In the genomic region with DNA sequence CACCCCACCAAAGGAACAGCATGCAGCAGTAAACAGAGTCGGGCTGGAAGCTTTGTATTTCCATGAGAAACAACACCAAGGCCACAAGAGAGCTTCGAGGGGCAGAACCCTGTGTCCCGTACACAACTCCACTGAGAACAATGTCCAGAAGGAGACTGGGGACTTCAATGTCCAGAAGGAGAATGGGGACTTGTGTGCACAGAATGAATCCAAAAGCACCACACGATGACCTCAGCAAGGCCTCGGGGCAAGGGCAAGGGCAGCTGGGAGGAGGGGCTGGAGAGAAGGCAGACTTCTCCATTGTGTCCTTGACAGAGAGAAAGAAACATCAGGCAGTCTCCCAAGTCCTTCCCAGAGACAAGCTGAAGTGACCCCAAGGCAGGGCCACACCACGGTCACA, we compare ENCODE assay signal across 18 mouse cellular contexts. TPM values are rescaled to one million over a fixed set of nuclear protein-coding genes. Genes with fewer than 3 reads are reported as not detected.
DNase-seq lines count a peak whose midpoint lies in the region; ATAC-seq and TF ChIP-seq lines count a peak whose summit lies in the region.
"Had no signal": no experiment of that assay in that cellular context is flagged by ENCODE, and none has a peak within 500 bp of the region (broad histone marks: within the 10 kb centered on the region; RNA-seq: fewer than 3 reads in every experiment).

No protein-coding gene starts in this region.

- peak; percentile 34 for DNase-seq in hindbrain, embryonic 11.5 days (ENCODE audit: low spot score)
- no peak for DNase-seq in hindbrain, postnatal 0 days (ENCODE audit: low spot score)
- peak; percentile 52 for DNase-seq in ovary, postnatal 36 days (ENCODE audit: low spot score)
- DNase-seq in ovary, postnatal 10 days (ENCODE audit: low spot score) = no peak
- peak; percentile 92 for DNase-seq in brain, adult 2 months (ENCODE audit: low read depth, low spot score)
- DNase-seq in telencephalon, adult 2 months (ENCODE audit: low read depth, low spot score) = peak; percentile 82
- DNase-seq in stomach, postnatal 0 days (ENCODE audit: low spot score) = no peak
- DNase-seq: cerebellum, adult 8-10 months; gastrocnemius, postnatal 25 days; kidney, adult 18-20 months; liver, postnatal 0 days; thymus, postnatal 14 days had no signal

- H3K4me3 ChIP-seq in hindbrain, embryonic 11.5 days (ENCODE audit: low read depth, low read length) = no peak overlapping the region
- no peak overlapping the region for H3K4me3 ChIP-seq in hindbrain, postnatal 0 days (ENCODE audit: low read length)
- H3K4me3 ChIP-seq in stomach, postnatal 0 days (ENCODE audit: low read depth, low read length) = no peak overlapping the region
- H3K4me3 ChIP-seq: embryonic facial prominence, embryonic 12.5 days; heart, embryonic 12.5 days; limb, embryonic 12.5 days had no signal

- H3K27ac ChIP-seq in hindbrain, embryonic 11.5 days (ENCODE audit: low read depth, low read length) = no peak overlapping the region
- no peak overlapping the region for H3K27ac ChIP-seq in hindbrain, postnatal 0 days
- no peak overlapping the region for H3K27ac ChIP-seq in stomach, postnatal 0 days (replicated peaks)
- H3K27ac ChIP-seq: embryonic facial prominence, embryonic 12.5 days; limb, embryonic 12.5 days; macrophage had no signal

- H3K9ac ChIP-seq in hindbrain, embryonic 11.5 days (ENCODE audit: low read depth, low read length) = no peak overlapping the region
- no peak overlapping the region for H3K9ac ChIP-seq in hindbrain, postnatal 0 days (replicated peaks; ENCODE audit: low read length)
- H3K9ac ChIP-seq in stomach, postnatal 0 days (ENCODE audit: low read length) = no peak overlapping the region
- H3K9ac ChIP-seq: embryonic facial prominence, embryonic 12.5 days; heart, embryonic 12.5 days; limb, embryonic 12.5 days; liver, postnatal 0 days had no signal

- no peaks in the 10 kb centered on the region for H3K9me3 ChIP-seq in hindbrain, embryonic 11.5 days (ENCODE audit: control insufficient read depth, low read length)
- H3K9me3 ChIP-seq in hindbrain, postnatal 0 days (ENCODE audit: low read length) = no peaks in the 10 kb centered on the region
- no peaks in the 10 kb centered on the region for H3K9me3 ChIP-seq in stomach, postnatal 0 days (ENCODE audit: control insufficient read depth, low read length)
- H3K9me3 ChIP-seq: embryonic facial prominence, embryonic 12.5 days; heart, embryonic 12.5 days; limb, embryonic 12.5 days had no signal

- 25% methylated on average over 6 of the region's 6 CpGs for WGBS in hindbrain, embryonic 11.5 days
- 31% methylated on average over 6 of the region's 6 CpGs for WGBS in hindbrain, postnatal 0 days
- 65% methylated on average over 6 of the region's 6 CpGs for WGBS in stomach, postnatal 0 days

- H3K4me1 ChIP-seq in hindbrain, embryonic 11.5 days (replicated peaks; ENCODE audit: control insufficient read depth, insufficient read depth, low read length) = peaks cover 3% of the 10 kb centered on the region; the same call in 1 of the 2 replicates
- peaks cover 17% of the 10 kb centered on the region for H3K4me1 ChIP-seq in hindbrain, postnatal 0 days (ENCODE audit: insufficient read depth, low read length)
- no peaks in the 10 kb centered on the region; the same call in 1 of the 2 replicates for H3K4me1 ChIP-seq in stomach, postnatal 0 days (replicated peaks; ENCODE audit: control insufficient read depth, insufficient read depth)
- H3K4me1 ChIP-seq: embryonic facial prominence, embryonic 12.5 days had no signal

- no peak overlapping the region for H3K4me2 ChIP-seq in hindbrain, embryonic 11.5 days (replicated peaks; ENCODE audit: low read depth, low read length)
- H3K4me2 ChIP-seq in hindbrain, postnatal 0 days (ENCODE audit: low read depth, low read length) = no peak overlapping the region
- H3K4me2 ChIP-seq in stomach, postnatal 0 days (replicated peaks; ENCODE audit: low read depth) = no peak overlapping the region
- H3K4me2 ChIP-seq: embryonic facial prominence, embryonic 12.5 days; heart, embryonic 12.5 days; limb, embryonic 12.5 days had no signal

- no peak for ATAC-seq in hindbrain, embryonic 11.5 days (ENCODE audit: low FRiP score)
- ATAC-seq in hindbrain, postnatal 0 days = no peak
- ATAC-seq in stomach, postnatal 0 days (ENCODE audit: low FRiP score, low TSS enrichment) = no peak
- ATAC-seq: liver, postnatal 0 days; midbrain, embryonic 16.5 days; Patski had no signal

- no peaks in the 10 kb centered on the region for H3K36me3 ChIP-seq in hindbrain, embryonic 11.5 days (ENCODE audit: control insufficient read depth, insufficient read depth, low read length)
- no peaks in the 10 kb centered on the region for H3K36me3 ChIP-seq in hindbrain, postnatal 0 days (ENCODE audit: insufficient read depth, low read length)
- no peaks in the 10 kb centered on the region for H3K36me3 ChIP-seq in stomach, postnatal 0 days (ENCODE audit: control insufficient read depth, insufficient read depth, low read length)
- H3K36me3 ChIP-seq: embryonic facial prominence, embryonic 12.5 days; heart, embryonic 12.5 days had no signal

- TF ChIP-seq EP300 in stomach, postnatal 0 days (optimal IDR thresholded peaks at IDR 0.05) = no peak

- TF ChIP-seq CTCF in hindbrain, postnatal 0 days (IDR thresholded peaks at IDR 0.05; ENCODE audit: low read depth) = no peak
- no peak for TF ChIP-seq CTCF in stomach, postnatal 0 days (IDR thresholded peaks at IDR 0.05; ENCODE audit: low read depth)

- no peaks in the 10 kb centered on the region; the same call in 1 of the 2 replicates for H3K27me3 ChIP-seq in hindbrain, embryonic 11.5 days (ENCODE audit: control insufficient read depth, insufficient read depth, low read length)
- H3K27me3 ChIP-seq in hindbrain, postnatal 0 days (ENCODE audit: insufficient read depth, low read length) = no peaks in the 10 kb centered on the region
- no peaks in the 10 kb centered on the region for H3K27me3 ChIP-seq in stomach, postnatal 0 days (ENCODE audit: control insufficient read depth, insufficient read depth, low read length)
- H3K27me3 ChIP-seq: embryonic facial prominence, embryonic 12.5 days; heart, embryonic 12.5 days; limb, embryonic 12.5 days; Patski had no signal

RNA-seq across cellular contexts. Expression of gene Itpk1, which starts 25.9 kb away (rescaled TPM):
- 14.1 and 16.8 TPM in 2 replicates for polyA plus RNA-seq in hindbrain, embryonic 11.5 days (2014; fragmentation: Nextera tagmentation; extraction: Ambion mirVana)
- total RNA-seq in hindbrain, postnatal 0 days (2014; rRNA removed) = 69.0 and 73.9 TPM in 2 replicates
- polyA plus RNA-seq in hindbrain, postnatal 0 days (2015; fragmentation: Nextera tagmentation; extraction: Ambion mirVana) = 34.1 and 35.7 TPM in 2 replicates
- polyA plus RNA-seq in stomach, postnatal 0 days (2015; fragmentation: Nextera tagmentation; extraction: Ambion mirVana) = 21.5 and 26.7 TPM in 2 replicates

Comparison
In these comparisons a context has a peak if more than half of its experiments do, and no peak if none do; other contexts are left out.
1. DNase-seq: peak in hindbrain, embryonic 11.5 days (single experiment), ovary, postnatal 36 days (single experiment), brain, adult 2 months (single experiment) and telencephalon, adult 2 months (single experiment); none in hindbrain, postnatal 0 days (single experiment), ovary, postnatal 10 days (single experiment) and stomach, postnatal 0 days (single experiment).